Mouse (Mus musculus): Measurements from ENCODE around the gene Hsd17b13.

The Hsd17b13 gene

DNA sequence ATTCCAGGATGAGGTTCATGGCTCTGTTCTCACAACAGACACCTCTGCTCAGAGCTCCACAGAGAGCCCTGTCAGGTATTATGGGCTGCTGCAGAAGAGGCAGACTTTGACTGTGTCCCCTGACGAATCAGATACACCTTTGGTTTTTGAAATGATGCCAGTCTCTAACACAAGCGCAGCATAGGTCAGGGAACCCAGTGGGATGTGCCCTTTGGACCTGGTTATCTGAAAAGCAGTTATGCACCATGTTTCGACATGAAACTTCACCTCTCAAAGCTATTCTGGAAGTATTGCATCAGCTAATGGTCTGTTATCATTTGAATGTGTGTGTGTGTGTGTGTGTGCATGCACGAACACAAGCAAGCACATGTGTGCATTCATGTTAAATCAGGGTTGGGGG lies at the start of gene Hsd17b13:
Gene Hsd17b13 (minus strand): TSS at position 114 of the 400 bp plus-strand sequence.
- WGBS: 90% methylated on average over 4 of the region's 4 CpGs

DNA sequence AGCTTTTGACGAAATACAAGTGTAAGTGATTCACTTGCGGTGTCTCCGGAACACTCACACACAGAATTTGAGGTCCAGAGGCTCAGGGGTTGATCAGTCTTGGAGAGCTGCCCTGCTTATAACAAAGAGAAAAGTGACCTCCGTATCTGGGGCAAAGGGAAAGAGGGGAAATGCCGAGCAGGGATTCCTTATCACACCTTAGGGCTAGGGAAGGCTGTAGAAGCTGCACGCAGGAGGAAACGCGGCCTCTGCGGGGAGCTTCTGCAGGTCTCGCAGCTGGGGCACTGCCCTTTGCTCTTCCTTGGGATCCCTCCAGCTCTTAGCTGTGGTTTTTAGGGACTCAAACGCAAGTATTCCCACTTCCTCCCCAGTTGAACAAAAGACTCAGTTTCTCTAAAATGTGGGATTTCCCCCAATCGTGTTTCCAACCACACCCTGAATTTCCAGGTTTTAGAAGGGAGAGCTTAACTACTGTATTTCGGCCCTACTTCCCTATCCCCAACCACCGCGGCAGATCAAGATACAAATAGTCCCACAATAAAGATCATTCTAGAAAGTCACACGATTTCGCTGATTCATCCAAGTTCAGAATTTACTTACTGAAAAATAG lies 48.1 kb upstream of the Hsd17b13 start:
- 74% methylated on average over 17 of the region's 17 CpGs for WGBS

DNA sequence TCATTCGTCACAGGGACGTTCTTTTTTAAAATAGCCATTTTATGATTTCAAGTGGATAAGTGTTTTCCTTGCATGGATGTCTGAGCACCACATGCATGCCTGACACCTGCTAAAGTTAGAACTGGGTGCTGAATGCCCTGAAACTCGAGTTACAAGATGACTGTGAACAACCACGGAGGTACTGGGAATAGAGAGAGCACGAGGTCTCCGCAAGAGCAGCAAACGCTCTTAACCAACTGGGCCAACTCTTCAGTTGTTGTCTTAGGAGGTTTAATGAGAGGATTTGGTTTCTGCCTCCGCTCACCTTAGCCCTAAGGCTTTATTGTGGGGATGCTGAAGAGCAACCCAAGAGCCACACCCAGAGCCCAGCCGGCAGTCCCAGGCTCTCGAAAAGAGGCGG lies 47.6 kb upstream of the Hsd17b13 start:
- WGBS: 68% methylated on average over 11 of the region's 11 CpGs

DNA sequence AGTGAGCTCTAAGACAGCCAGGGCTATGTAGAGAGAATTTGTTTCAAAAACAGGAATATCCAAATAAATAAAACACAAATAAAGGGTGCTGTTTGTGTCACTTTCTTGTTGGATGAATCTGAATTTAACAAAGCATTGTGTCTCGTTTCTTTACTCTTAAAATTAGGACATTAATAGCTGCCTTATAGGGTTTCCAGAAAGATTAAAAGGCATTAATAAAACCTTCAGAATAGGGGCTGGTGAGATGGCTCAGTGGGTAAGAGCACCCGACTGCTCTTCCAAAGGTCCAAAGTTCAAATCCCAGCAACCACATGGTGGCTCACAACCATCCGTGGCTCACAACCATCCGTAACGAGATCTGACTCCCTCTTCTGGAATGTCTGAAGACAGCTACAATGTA lies 47.0 kb upstream of the Hsd17b13 start:
- WGBS: 72% methylated on average over 5 of the region's 5 CpGs

DNA sequence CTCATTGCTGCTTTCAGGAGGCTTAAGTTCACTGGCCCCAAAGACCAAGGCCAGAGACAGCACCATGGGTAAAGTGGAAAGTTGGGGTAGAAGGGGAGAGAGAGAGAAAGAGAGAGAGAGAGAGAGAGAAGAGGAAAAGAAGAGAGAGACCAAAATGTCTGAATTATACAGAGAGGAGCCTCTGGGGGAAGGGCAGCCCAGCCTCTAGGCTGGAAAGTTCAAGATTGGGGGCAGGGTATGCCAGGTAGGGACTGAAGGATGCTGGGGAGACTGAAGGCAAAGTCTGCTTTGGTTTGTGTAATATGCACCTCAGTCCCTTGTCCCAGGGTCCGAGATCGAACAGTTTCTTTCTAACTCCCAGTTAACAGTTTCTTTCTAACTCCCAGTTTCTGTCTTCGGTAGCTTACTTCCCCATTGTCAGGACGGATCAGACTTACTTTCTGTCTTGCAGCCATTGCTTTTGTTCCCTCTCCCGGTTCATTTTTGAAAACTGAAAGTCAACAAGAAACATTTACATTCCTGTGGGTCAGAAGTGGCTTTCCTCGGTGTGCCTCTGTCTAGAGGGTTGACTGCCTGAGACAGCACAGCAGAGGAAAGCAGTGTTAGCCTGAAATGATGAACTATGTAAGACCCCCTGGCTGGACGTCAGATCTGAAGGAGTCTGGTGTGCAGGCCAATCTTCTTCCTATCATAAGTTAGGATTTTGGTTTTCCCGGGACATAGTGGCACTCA lies 46.2 kb upstream of the Hsd17b13 start:
- 77% methylated on average over 8 of the region's 8 CpGs for WGBS

GRCm38 (mm10) chr5:104022558-104022957 lies 45.3 kb upstream of the Hsd17b13 start:
- WGBS: 25% methylated on average over 5 of the region's 5 CpGs

- under 1% methylated on average over 31 of the region's 31 CpGs for WGBS
Observed at GRCm38 (mm10) chr5:104021597-104022378, 44.6 kb upstream of the Hsd17b13 start, which contains the start of gene Hsd17b11. TSS of gene Hsd17b11 (minus strand) at chr5:104021919.

DNA sequence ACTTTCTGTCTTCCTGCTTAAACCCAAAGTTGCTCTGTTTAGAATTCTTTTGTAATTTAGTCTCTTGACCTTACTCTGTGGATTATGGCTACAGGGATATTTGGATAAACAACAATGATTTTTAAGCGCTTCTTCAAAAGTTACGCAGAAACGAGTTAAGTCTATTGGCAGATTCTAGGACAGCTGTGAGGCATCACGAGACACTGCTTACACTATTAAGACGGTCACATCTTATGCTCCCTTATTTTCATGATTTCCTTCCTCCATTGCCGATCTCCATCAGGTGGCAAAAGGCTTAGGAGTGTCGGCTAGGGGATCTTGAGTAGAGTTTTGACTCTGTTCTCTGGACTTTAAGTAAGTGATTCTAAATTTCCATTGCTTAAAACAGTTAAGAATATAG lies 33.1 kb upstream of the Hsd17b13 start:
- 94% methylated on average over 7 of the region's 7 CpGs for WGBS

GRCm38 (mm10) chr5:104009421-104009820 lies 32.2 kb upstream of the Hsd17b13 start:
- 93% methylated on average over 3 of the region's 3 CpGs for WGBS

DNA sequence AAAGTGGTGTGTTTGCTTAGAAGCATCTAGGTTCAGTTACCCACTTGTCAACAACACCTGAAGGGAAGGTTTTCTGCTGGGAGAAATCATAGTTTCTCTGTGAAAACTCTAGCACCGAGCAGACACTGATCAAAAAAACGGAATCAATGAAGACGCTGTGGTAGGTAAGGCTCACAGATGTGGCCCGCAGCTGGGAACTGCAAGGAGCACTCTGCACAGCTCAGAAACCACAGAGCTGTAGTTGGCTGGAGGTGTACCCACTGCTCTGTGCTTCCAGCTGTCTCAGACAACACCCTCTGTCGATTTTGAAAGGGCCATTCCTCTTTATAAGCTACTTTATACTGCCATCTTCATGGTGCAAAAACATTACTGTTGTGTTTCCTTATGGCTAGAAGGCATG lies 30.6 kb upstream of the Hsd17b13 start:
- 86% methylated on average over 5 of the region's 5 CpGs for WGBS

DNA sequence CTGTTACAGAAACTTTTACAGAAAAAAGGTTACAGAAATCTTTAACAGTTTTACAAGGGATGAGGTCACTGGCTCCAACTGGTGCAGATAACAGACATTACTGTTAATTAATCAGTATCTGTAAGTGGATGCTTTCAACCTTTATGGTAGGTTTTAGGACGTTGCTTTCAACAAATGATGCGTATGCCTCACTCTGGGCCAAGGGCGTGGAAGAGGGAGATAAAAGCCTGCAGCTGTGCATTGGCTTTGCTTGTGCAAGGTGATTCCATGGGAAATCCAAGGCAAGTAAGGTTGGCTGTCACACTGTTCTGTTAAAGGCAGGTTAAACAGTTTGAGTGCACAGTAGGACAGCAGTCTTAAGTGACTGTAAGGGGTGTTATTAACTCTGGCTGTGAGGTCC lies 29.6 kb upstream of the Hsd17b13 start:
- WGBS: 80% methylated on average over 3 of the region's 3 CpGs

DNA sequence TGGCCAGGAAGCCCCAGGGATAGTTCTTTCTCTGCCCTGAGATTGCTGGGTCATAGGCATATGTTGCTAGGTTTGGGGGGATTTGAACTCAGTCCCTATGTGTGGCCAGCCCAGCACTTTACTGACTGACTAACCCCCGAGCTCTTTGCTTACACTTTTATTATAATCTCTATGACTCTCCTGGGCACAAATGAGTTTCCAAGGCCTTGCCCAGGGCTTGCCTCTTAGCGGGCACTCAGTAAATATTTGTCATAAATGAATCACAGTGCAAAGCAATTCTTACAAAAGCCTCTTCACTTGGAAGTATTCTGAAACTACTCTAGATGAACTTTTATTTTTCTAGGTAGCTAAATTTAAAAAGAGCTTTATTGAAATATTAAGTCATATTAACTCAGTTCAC lies 26.7 kb upstream of the Hsd17b13 start:
- WGBS: 99% methylated on average over 2 of the region's 2 CpGs

GRCm38 (mm10) chr5:104003256-104003931 lies 26.2 kb upstream of the Hsd17b13 start:
- 68% methylated on average over 15 of the region's 15 CpGs for WGBS

GRCm38 (mm10) chr5:104002549-104003255 lies 25.5 kb upstream of the Hsd17b13 start:
- whole genome bisulfite sequencing: 75% methylated on average over 18 of the region's 18 CpGs

DNA sequence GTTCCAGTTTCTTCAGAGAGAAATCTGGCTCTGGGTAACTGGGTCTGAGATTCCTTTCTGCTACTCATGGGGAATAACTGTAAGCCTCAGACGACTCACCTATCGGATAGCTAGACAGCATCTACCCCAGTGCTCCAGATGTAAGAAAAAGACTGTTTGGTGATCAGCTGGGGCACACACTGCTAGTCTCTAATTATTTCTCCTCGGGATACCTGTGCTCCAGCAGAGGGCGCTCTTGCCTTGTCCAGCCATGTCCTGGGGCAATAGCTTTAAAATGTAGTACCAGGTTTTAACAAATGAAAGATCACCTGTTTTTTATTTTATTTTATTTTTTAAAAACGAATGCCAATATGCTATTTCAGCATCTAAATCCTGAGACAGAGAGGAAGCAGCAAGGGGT lies 22.5 kb upstream of the Hsd17b13 start:
- 5% methylated on average over 5 of the region's 5 CpGs for WGBS

DNA sequence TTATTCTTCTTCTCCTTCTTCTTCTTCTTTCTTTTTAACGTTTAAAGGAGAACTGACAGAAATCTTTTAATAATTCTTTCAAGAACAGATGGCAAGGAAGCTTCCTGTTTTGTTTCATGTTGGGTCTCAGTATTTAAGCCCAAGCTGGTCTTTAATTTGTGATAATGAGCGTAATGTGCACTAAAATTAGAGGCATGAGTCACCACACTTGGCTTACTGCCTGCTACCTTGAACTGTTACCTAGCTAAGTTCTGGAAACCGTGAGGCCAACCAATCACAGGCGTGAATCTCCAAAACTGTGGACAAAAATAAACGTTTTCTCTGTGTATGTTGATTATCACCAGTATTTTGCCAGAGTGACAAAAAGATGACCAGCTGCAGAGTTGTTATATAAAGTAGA lies 21.5 kb upstream of the Hsd17b13 start:
- 46% methylated on average over 5 of the region's 5 CpGs for WGBS

DNA sequence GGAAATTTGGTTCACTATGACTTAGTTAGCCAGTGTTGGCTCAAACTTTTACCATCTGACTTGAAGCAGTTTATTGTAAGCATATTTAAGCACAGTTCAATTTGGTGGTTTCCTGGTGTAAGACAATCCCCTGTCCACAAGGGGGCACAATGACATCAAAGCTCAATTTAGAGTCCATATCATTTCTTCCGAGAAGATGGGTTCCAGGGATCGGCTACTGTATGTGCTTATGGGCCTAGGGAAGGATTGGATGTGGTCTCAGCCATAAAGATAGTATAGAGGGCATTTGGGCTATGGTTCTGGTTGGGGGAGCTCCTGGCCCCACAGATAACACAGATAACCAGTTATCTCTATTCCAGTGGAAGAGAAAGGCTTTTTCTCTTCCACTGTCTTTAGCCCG lies 18.0 kb upstream of the Hsd17b13 start:
- 57% methylated on average over 3 of the region's 3 CpGs for WGBS

- WGBS: 93% methylated on average over 4 of the region's 4 CpGs
Observed at GRCm38 (mm10) chr5:103994669-103995068, 17.5 kb upstream of the Hsd17b13 start.

- 90% methylated on average over 1 of the region's 1 CpGs for WGBS
Observed at GRCm38 (mm10) chr5:103993601-103994000, 16.4 kb upstream of the Hsd17b13 start.

DNA sequence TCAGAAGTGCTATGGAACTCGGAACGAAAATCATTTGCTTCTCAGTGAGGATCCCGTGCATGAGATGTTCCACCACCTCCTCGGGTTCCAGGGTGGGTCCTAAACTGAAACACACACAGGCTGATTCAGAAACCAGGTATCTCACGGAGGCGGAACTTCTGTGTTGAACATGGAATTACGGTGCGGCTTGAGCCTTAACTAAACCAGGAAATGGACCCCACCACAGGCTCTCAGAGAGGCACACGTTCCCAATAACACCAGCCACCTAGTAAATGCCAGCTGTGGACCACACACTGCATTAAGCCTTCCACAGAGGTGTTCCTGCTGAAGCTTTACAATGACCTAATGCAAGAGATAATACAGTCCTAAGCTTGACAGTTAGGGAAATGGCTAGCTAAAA lies 15.6 kb upstream of the Hsd17b13 start:
- WGBS: 95% methylated on average over 9 of the region's 9 CpGs
